Mouse (Mus musculus): ENCODE measurements around the gene Ciart. TPM values are rescaled to one million over a fixed set of nuclear protein-coding genes. Genes with fewer than 3 reads are reported as not detected.
"Not testable (repeated sequence)": the region's sequence is repeated elsewhere in the genome, so short reads cannot be mapped to it uniquely, and the experiment has no call there.

Ciart gene
- total RNA-seq, 2 experiments from 2014 or later, result 15.9 to 23.8 TPM

- intact Hi-C loops (cut with DNase I), result loop anchor here (1.0 to 5.0 kb wide), 3 partner anchors 23 to 69 kb away; partner anchors contain the start of gene Anp32e
- DNase-seq (ENCODE audit: extremely low spot score in 1 of 2, low spot score in 2 of 2), result peak; percentile 65 to 67
- Histone ChIP-seq H3K27ac (peak overlapping the region; percentile 96), H3K4me3 (peak overlapping the region; percentile 69)
- peak; percentile 66 for TF ChIP-seq CTCF (IDR thresholded peaks at IDR 0.05)
Observed at GRCm38 (mm10) chr3:95882816-95883425, 870 bp upstream of the Ciart start.

- Histone ChIP-seq H3K4me3 (no peak overlapping the region), H3K27ac (no peak overlapping the region)
- intact Hi-C loops (cut with DNase I), result no loop called here
- DNase-seq (ENCODE audit: extremely low spot score in 1 of 2, low spot score in 2 of 2), result no peak
- TF ChIP-seq CTCF (IDR thresholded peaks at IDR 0.05), result no peak
Observed at GRCm38 (mm10) chr3:95879063-95879462, 3.0 kb downstream of the Ciart start.

- Histone ChIP-seq H3K27ac (peak overlapping the region; percentile 93; the same call in 1 of the 2 replicates), H3K4me3 (peak overlapping the region; percentile 59)
- intact Hi-C loops (cut with DNase I), result no loop called here
- TF ChIP-seq CTCF (IDR thresholded peaks at IDR 0.05), result no peak
- no peak for DNase-seq (ENCODE audit: extremely low spot score in 1 of 2, low spot score in 2 of 2)
Observed at GRCm38 (mm10) chr3:95872048-95872447, 10.0 kb downstream of the Ciart start.

GRCm38 (mm10) chr3:95871392-95871867 is 10.6 kb downstream of the Ciart start, which contains the start of gene Mrps21:
TSS of gene Mrps21 (minus strand) at chr3:95871519.
- peak within 1 kb of the TSS; percentile 93 for H3K27ac ChIP-seq
- H3K4me3 ChIP-seq, result peak within 1 kb of the TSS; percentile 59
- TF ChIP-seq CTCF (IDR thresholded peaks at IDR 0.05), result no peak
- peak; percentile 85 to 86 for DNase-seq (ENCODE audit: extremely low spot score in 1 of 2, low spot score in 2 of 2)
- intact Hi-C loops (cut with DNase I), result no loop called here

GRCm38 (mm10) chr3:95870976-95871375 is 11.1 kb downstream of the Ciart start:
- intact Hi-C loops (cut with DNase I), result no loop called here
- no peak for DNase-seq (ENCODE audit: extremely low spot score in 1 of 2, low spot score in 2 of 2)
- TF ChIP-seq CTCF (IDR thresholded peaks at IDR 0.05), result no peak
- Histone ChIP-seq H3K27ac (peak overlapping the region; percentile 93), H3K4me3 (peak overlapping the region; percentile 59)

GRCm38 (mm10) chr3:95867408-95867807 is 14.6 kb downstream of the Ciart start:
- Histone ChIP-seq H3K4me3 (no peak overlapping the region), H3K27ac (no peak overlapping the region)
- no peak for DNase-seq (ENCODE audit: extremely low spot score in 1 of 2, low spot score in 2 of 2)
- no peak for TF ChIP-seq CTCF (IDR thresholded peaks at IDR 0.05)
- intact Hi-C loops (cut with DNase I), result no loop called here

GRCm38 (mm10) chr3:95866071-95866470 is 16.0 kb downstream of the Ciart start:
- no peak for TF ChIP-seq CTCF (IDR thresholded peaks at IDR 0.05)
- Histone ChIP-seq H3K27ac (peak overlapping the region; percentile 95; the same call in 1 of the 2 replicates), H3K4me3 (no peak overlapping the region)
- intact Hi-C loops (cut with DNase I), result no loop called here
- DNase-seq (ENCODE audit: extremely low spot score in 1 of 2, low spot score in 2 of 2), result no peak

- no peak for DNase-seq (ENCODE audit: extremely low spot score in 1 of 2, low spot score in 2 of 2)
- no peak for TF ChIP-seq CTCF (IDR thresholded peaks at IDR 0.05)
- intact Hi-C loops (cut with DNase I), result no loop called here
- H3K4me3 ChIP-seq, result no peak overlapping the region
- peak overlapping the region; percentile 95 for H3K27ac ChIP-seq
Observed at GRCm38 (mm10) chr3:95865571-95865970, 16.5 kb downstream of the Ciart start.

GRCm38 (mm10) chr3:95865050-95865449 is 17.0 kb downstream of the Ciart start:
- intact Hi-C loops (cut with DNase I), result no loop called here
- peak; percentile 58 to 65 for DNase-seq (ENCODE audit: extremely low spot score in 1 of 2, low spot score in 2 of 2)
- Histone ChIP-seq H3K4me3 (no peak overlapping the region), H3K27ac (peak overlapping the region; percentile 95)
- no peak for TF ChIP-seq CTCF (IDR thresholded peaks at IDR 0.05)

GRCm38 (mm10) chr3:95863578-95863977 is 18.5 kb downstream of the Ciart start:
- Histone ChIP-seq H3K27ac (no peak overlapping the region), H3K4me3 (no peak overlapping the region)
- TF ChIP-seq CTCF (IDR thresholded peaks at IDR 0.05), result no peak
- DNase-seq (ENCODE audit: extremely low spot score in 1 of 2, low spot score in 2 of 2), result no peak
- intact Hi-C loops (cut with DNase I), result loop anchor here (2.0 kb wide), 1 partner anchor 43 kb away; no protein-coding TSS in a partner anchor

GRCm38 (mm10) chr3:95861796-95862195 is 20.3 kb downstream of the Ciart start:
- intact Hi-C loops (cut with DNase I), result loop anchor here (2.0 kb wide), 1 partner anchor 45 kb away; no protein-coding TSS in a partner anchor
- TF ChIP-seq CTCF (IDR thresholded peaks at IDR 0.05), result peak; percentile 70
- Histone ChIP-seq H3K27ac (no peak overlapping the region), H3K4me3 (no peak overlapping the region)
- DNase-seq (ENCODE audit: extremely low spot score in 1 of 2, low spot score in 2 of 2), result peak; percentile 46 to 47

GRCm38 (mm10) chr3:95861216-95861615 is 20.8 kb downstream of the Ciart start:
- TF ChIP-seq CTCF (IDR thresholded peaks at IDR 0.05), result peak; percentile 39
- no peak overlapping the region for H3K27ac ChIP-seq
- no peak overlapping the region for H3K4me3 ChIP-seq
- no peak for DNase-seq (ENCODE audit: extremely low spot score in 1 of 2, low spot score in 2 of 2)
- intact Hi-C loops (cut with DNase I), result no loop called here

GRCm38 (mm10) chr3:95860323-95860722 is 21.7 kb downstream of the Ciart start:
- no peak overlapping the region for H3K4me3 ChIP-seq
- intact Hi-C loops (cut with DNase I), result no loop called here
- no peak for DNase-seq (ENCODE audit: extremely low spot score in 1 of 2, low spot score in 2 of 2)
- H3K27ac ChIP-seq, result no peak overlapping the region
- peak; percentile 31 for TF ChIP-seq CTCF (IDR thresholded peaks at IDR 0.05)

- DNase-seq (ENCODE audit: extremely low spot score in 1 of 2, low spot score in 2 of 2); H3K27ac ChIP-seq; H3K4me3 ChIP-seq: not testable (repeated sequence)
- intact Hi-C loops (cut with DNase I), result loop anchor here (5.0 kb wide), 1 partner anchor 194 kb away; no protein-coding TSS in a partner anchor
Observed at GRCm38 (mm10) chr3:95858278-95858677, 23.8 kb downstream of the Ciart start.

GRCm38 (mm10) chr3:95857050-95857449 is 25.0 kb downstream of the Ciart start:
- not testable (repeated sequence) for H3K27ac ChIP-seq; DNase-seq (ENCODE audit: extremely low spot score in 1 of 2, low spot score in 2 of 2); H3K4me3 ChIP-seq
- intact Hi-C loops (cut with DNase I), result loop anchor here (5.0 kb wide), 1 partner anchor 195 kb away; no protein-coding TSS in a partner anchor

Data from left cerebral cortex, adult 2 months (tissue).